Mouse (Mus musculus): Measurements from ENCODE around the gene Sp6.

DNA sequence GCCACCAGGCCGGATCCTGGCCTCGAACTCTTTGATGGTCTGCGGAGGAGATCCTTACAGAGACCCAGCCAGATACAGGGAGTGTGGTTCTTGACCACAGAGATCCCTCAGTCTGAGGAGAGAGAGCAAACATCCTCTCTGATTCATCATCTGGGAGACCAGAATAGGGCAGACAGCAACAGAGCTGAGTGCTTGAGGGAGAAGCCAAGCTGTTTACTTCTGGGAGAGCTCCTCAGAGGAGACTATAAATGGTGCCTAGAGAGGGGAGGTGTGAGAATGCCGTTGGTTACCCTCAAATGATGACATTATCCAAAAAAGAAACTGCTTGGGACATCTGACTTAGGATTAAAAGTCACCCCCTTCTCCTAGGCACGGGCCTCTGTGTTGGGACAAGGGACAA lies 21.7 kb upstream of the Sp6 start:
- TF ChIP-seq CTCF (IDR thresholded peaks at IDR 0.05; ENCODE audit: borderline replicate concordance, extremely low read depth, insufficient read depth, insufficient read length) = no peak
- no peak for TF ChIP-seq POLR2A (IDR thresholded peaks at IDR 0.05; ENCODE audit: borderline replicate concordance, extremely low read depth, insufficient read depth, insufficient read length, poor library complexity, severe bottlenecking)
